ENCODE assay signal across 12 mouse cellular contexts in the genomic region with DNA sequence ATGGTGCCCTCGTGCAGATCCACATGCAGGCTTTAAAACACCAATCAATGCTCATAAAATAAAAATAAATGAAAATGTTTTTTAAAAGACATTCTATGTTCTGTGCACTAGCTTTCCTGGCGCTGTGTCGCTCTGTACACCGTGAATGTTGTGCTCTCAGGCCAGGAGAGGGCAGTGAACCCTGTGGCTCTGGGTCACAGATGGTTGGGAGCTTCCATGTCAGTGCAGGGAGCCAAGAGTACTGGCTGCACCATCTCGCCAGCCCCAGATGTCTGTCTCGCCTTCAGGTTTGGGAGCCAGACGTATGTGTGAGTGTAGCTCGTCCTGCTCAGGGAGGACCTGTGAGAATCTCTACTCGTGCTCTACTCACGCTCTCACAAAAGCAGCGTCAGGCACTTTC.
DNase-seq lines count a peak whose midpoint lies in the region; ATAC-seq and TF ChIP-seq lines count a peak whose summit lies in the region.
"Had no signal": no experiment of that assay in that cellular context is flagged by ENCODE, and none has a peak within 500 bp of the region (broad histone marks: within the 10 kb centered on the region; RNA-seq: fewer than 3 reads in every experiment).

No protein-coding gene starts in this region.

- H3K9ac ChIP-seq in forebrain, postnatal 0 days: no peak overlapping the region
- H3K9ac ChIP-seq in ES-Bruce4 (ENCODE audit: low read depth, poor library complexity, severe bottlenecking): no peak overlapping the region
- H3K9ac ChIP-seq: liver, embryonic 13.5 days had no signal

- 93% methylated on average over 11 of the region's 11 CpGs for WGBS in forebrain, embryonic 10.5 days
- WGBS in forebrain, postnatal 0 days: 74% methylated on average over 11 of the region's 11 CpGs

- no peaks in the 10 kb centered on the region for H3K9me3 ChIP-seq in forebrain, embryonic 10.5 days
- H3K9me3 ChIP-seq in forebrain, postnatal 0 days (ENCODE audit: low read length): no peaks in the 10 kb centered on the region
- no peaks in the 10 kb centered on the region for H3K9me3 ChIP-seq in ES-Bruce4 (replicated peaks; ENCODE audit: control insufficient read depth, insufficient read depth, low read length, poor library complexity, severe bottlenecking)
- H3K9me3 ChIP-seq: liver, embryonic 13.5 days had no signal

- H3K27me3 ChIP-seq in forebrain, embryonic 10.5 days (ENCODE audit: poor library complexity, severe bottlenecking): no peaks in the 10 kb centered on the region
- H3K27me3 ChIP-seq in forebrain, postnatal 0 days (ENCODE audit: insufficient read depth, low read length): no peaks in the 10 kb centered on the region
- no peaks in the 10 kb centered on the region for H3K27me3 ChIP-seq in ES-Bruce4 (ENCODE audit: control insufficient read depth, insufficient read depth, low read length, poor library complexity, severe bottlenecking)

- H3K27ac ChIP-seq in forebrain, embryonic 10.5 days: peak overlapping the region; percentile 16; the same call in 1 of the 2 replicates
- no peak overlapping the region for H3K27ac ChIP-seq in forebrain, postnatal 0 days (ENCODE audit: low read depth, low read length)
- no peak overlapping the region for H3K27ac ChIP-seq in ES-Bruce4 (ENCODE audit: insufficient read depth, low read length)
- H3K27ac ChIP-seq in embryonic fibroblast, embryonic 13.5 days (ENCODE audit: insufficient read depth, low read length): no peak overlapping the region
- H3K27ac ChIP-seq: liver, embryonic 13.5 days; stomach, postnatal 0 days had no signal

- no peak for ATAC-seq in forebrain, postnatal 0 days
- ATAC-seq in erythroid progenitor cell, adult 5-6 weeks (replicated peaks; ENCODE audit: low FRiP score, poor library complexity, severe bottlenecking): no peak

- H3K4me1 ChIP-seq in forebrain, embryonic 10.5 days: peaks cover 55% of the 10 kb centered on the region
- H3K4me1 ChIP-seq in forebrain, postnatal 0 days (ENCODE audit: insufficient read depth): peaks cover 11% of the 10 kb centered on the region; the same call in 1 of the 2 replicates
- H3K4me1 ChIP-seq in ES-Bruce4 (ENCODE audit: control insufficient read depth, insufficient read depth, low read length): peaks cover 12% of the 10 kb centered on the region
- peaks cover 13% of the 10 kb centered on the region; the same call in 1 of the 2 replicates for H3K4me1 ChIP-seq in embryonic fibroblast, embryonic 13.5 days (ENCODE audit: control insufficient read depth, insufficient read depth, low read length)

- intact Hi-C loops in left cerebral cortex, postnatal 4 days (cut with DNase I): no loop called here
- intact Hi-C loops in left cerebral cortex, postnatal 10 days (cut with DNase I): no loop called here

- DNase-seq in forebrain, embryonic 10.5 days (ENCODE audit: extremely low spot score, low spot score): no peak
- no peak for DNase-seq in forebrain, postnatal 0 days
- peak; percentile 35 for DNase-seq in left cerebral cortex, postnatal 4 days
- DNase-seq in left cerebral cortex, postnatal 10 days (ENCODE audit: extremely low spot score in 1 of 2, low spot score in 2 of 2): no peak
- DNase-seq in urinary bladder, postnatal 36 days (ENCODE audit: low spot score in 2 of 2): no peak
- DNase-seq: B cell, adult 2 months; liver, embryonic 13.5 days; right cerebral cortex, postnatal 4 days had no signal

- TF ChIP-seq CTCF in forebrain, postnatal 0 days (IDR thresholded peaks at IDR 0.05; ENCODE audit: low read depth): no peak
- peak; percentile 22 for TF ChIP-seq CTCF in ES-Bruce4 (IDR thresholded peaks at IDR 0.05; ENCODE audit: low read depth, low read length)
- TF ChIP-seq CTCF in embryonic fibroblast, embryonic 13.5 days (IDR thresholded peaks at IDR 0.05; ENCODE audit: borderline replicate concordance, insufficient read depth, low read length): peak; percentile 11; the same call in 1 of the 2 replicates

- H3K4me2 ChIP-seq in forebrain, postnatal 0 days (ENCODE audit: low read depth): no peak overlapping the region
- H3K4me2 ChIP-seq: liver, embryonic 13.5 days had no signal

- no peak overlapping the region for H3K4me3 ChIP-seq in forebrain, embryonic 10.5 days
- no peak overlapping the region for H3K4me3 ChIP-seq in forebrain, postnatal 0 days (ENCODE audit: low read depth, low read length)
- H3K4me3 ChIP-seq in ES-Bruce4 (ENCODE audit: low read depth, low read length): no peak overlapping the region
- no peak overlapping the region for H3K4me3 ChIP-seq in embryonic fibroblast, embryonic 13.5 days (ENCODE audit: insufficient read depth, low read length)
- H3K4me3 ChIP-seq: liver, embryonic 13.5 days had no signal

- TF ChIP-seq EP300 in ES-Bruce4 (IDR thresholded peaks at IDR 0.05; ENCODE audit: insufficient read depth, low read depth, low read length): no peak

- TF ChIP-seq POLR2A in ES-Bruce4 (IDR thresholded peaks at IDR 0.05; ENCODE audit: insufficient read depth, low read length): no peak
- no peak for TF ChIP-seq POLR2A in embryonic fibroblast, embryonic 13.5 days (IDR thresholded peaks at IDR 0.05; ENCODE audit: low read depth, low read length)

- peaks cover 65% of the 10 kb centered on the region for H3K36me3 ChIP-seq in forebrain, embryonic 10.5 days (replicated peaks)
- peaks cover 37% of the 10 kb centered on the region for H3K36me3 ChIP-seq in forebrain, postnatal 0 days (ENCODE audit: insufficient read depth)
- 0 out of 2 replicates have a peak, but pooled peaks cover 2% of the 10 kb centered on the region for H3K36me3 ChIP-seq in ES-Bruce4 (ENCODE audit: control insufficient read depth, insufficient read depth, low read length, poor library complexity, severe bottlenecking)
